Mouse (Mus musculus) limb, embryonic 15.5 days (tissue): ENCODE measurements around the gene Scn4a. TPM values are rescaled to one million over a fixed set of nuclear protein-coding genes. Genes with fewer than 3 reads are reported as not detected.

ENCODE experiments used
- ATAC-seq: fragments of 200-750 bp; cut with Nextera tagmentation; 2 replicates; pipeline ENCODE4 v1.8.0; 2017; ENCODE audit warnings: low read depth, moderate TSS enrichment; ENCODE audit not compliant: insufficient number of reproducible peaks, low FRiP score, low TSS enrichment
- H3K27ac ChIP-seq: fragments of 300-500 bp; sonication (generic); 2 replicates; pipeline ENCODE4 v1.5.1; 2015; ENCODE audit warnings: moderate library complexity, mild to moderate bottlenecking, inconsistent platforms
- H3K27me3 ChIP-seq: fragments of 300-500 bp; sonication (generic); 2 replicates; pipeline ENCODE4 v1.6.1; 2015; ENCODE audit warnings: inconsistent platforms
- H3K36me3 ChIP-seq: fragments of 300-500 bp; sonication (generic); 2 replicates; pipeline ENCODE4 v1.6.1; 2015; ENCODE audit warnings: inconsistent platforms
- H3K4me1 ChIP-seq: fragments of 300-500 bp; sonication (generic); 2 replicates; pipeline ENCODE4 v1.6.1; 2015; ENCODE audit warnings: inconsistent platforms
- H3K4me2 ChIP-seq: fragments of 300-500 bp; sonication (generic); 2 replicates; pipeline ENCODE4 v1.6.1; 2015; ENCODE audit warnings: mild to moderate bottlenecking, inconsistent platforms
- H3K4me3 ChIP-seq: fragments of 300-500 bp; sonication (generic); 2 replicates; pipeline ENCODE4 v1.5.1; 2015; ENCODE audit warnings: mild to moderate bottlenecking, inconsistent platforms
- H3K9ac ChIP-seq: fragments of 300-500 bp; sonication (generic); 2 replicates; pipeline ENCODE4 v1.6.1; 2015; ENCODE audit warnings: inconsistent platforms
- H3K9me3 ChIP-seq: fragments of 300-500 bp; sonication (generic); 2 replicates; pipeline ENCODE4 v1.6.1; 2016; ENCODE audit warnings: inconsistent platforms
- WGBS: fragments of 180-500 bp; shearing (Covaris S2); methylation state at CpG from one replicate; pipeline ENCODE4 v1.1.7; 2015; 5-methylcytosine and 5-hydroxymethylcytosine counted together
- polyA plus RNA-seq: library from polyadenylated mRNA; unstranded; fragments of >200 nt; fragmentation: Nextera tagmentation; extraction: Ambion mirVana; gene quantifications from 2 replicates; pipeline ENCODE4 v1.2.1, GENCODE M21; 2015

The Scn4a gene
- polyA plus RNA-seq, 1 experiment from 2014 or later, result 0.46 TPM

DNA sequence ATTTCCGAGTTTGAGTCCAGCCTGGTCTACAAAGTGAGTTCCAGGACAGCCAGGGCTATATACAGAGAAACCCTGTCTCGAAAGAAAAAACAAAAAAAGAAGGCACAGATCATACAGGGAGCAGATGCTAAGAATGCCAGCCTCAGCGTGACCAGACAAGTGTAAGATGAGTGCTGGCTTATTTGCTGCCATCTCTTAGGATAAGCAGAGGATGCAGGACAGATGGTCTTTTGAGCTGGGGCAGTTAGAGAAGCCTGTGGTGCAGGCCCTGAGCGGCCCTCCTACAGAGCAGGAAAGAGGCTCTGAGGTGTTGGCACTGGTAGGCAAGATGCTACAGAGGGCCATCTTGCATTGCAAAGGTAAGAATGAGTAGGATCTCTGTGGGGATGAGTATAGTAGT is 69.7 kb downstream of the Scn4a start:
- peaks cover 19% of the 10 kb centered on the region for H3K4me1 ChIP-seq
- no peak overlapping the region for H3K4me2 ChIP-seq
- no peaks in the 10 kb centered on the region for H3K36me3 ChIP-seq
- no peaks in the 10 kb centered on the region for H3K9me3 ChIP-seq
- no peaks in the 10 kb centered on the region for H3K27me3 ChIP-seq
- 72% methylated on average over 4 of the region's 4 CpGs for WGBS
- no peak overlapping the region for H3K9ac ChIP-seq
- H3K4me3 ChIP-seq, result no peak overlapping the region
- H3K27ac ChIP-seq, result no peak overlapping the region
- ATAC-seq, result no peak

DNA sequence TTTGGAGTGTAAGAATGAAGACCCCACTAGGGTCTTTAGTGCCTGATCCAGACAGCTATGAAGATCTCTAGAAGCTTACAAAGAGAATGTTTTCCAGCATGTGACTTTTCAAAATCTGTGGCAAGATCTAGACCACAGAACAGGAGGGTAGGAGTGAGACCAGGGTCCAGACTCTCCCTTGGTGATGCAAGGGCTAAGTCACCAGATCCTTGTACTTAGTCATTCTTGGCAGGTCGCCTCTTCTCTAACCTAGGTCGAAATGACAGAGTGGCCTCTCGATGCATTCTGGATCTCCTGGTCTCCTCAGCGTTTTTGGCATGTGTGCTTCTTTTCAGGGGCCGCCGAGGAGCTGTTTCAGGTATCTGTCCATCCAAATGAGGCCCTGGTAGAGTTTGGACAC is 70.6 kb downstream of the Scn4a start:
- no peak for ATAC-seq
- WGBS, result 79% methylated on average over 6 of the region's 6 CpGs
- Histone ChIP-seq H3K4me3 (no peak overlapping the region), H3K27ac (no peak overlapping the region), H3K4me1 (peaks cover 14% of the 10 kb centered on the region), H3K36me3 (no peaks in the 10 kb centered on the region), H3K27me3 (no peaks in the 10 kb centered on the region), H3K9me3 (no peaks in the 10 kb centered on the region), H3K4me2 (no peak overlapping the region), H3K9ac (no peak overlapping the region)

- H3K4me1 ChIP-seq, result peaks cover 37% of the 10 kb centered on the region
- no peaks in the 10 kb centered on the region for H3K9me3 ChIP-seq
- H3K9ac ChIP-seq, result no peak within 1 kb of the TSS
- peak within 1 kb of the TSS; percentile 24 for H3K4me3 ChIP-seq
- ATAC-seq, result no peak
- 7% methylated on average over 25 of the region's 25 CpGs for WGBS
- H3K4me2 ChIP-seq, result peak within 1 kb of the TSS; percentile 46
- no peaks in the 10 kb centered on the region for H3K36me3 ChIP-seq
- H3K27me3 ChIP-seq, result no peaks in the 10 kb centered on the region
- H3K27ac ChIP-seq, result peak within 1 kb of the TSS; percentile 97
Observed at GRCm38 (mm10) chr11:106276454-106276853, 76.6 kb downstream of the Scn4a start, which contains the start of gene Tcam1. Tcam1 (plus strand) TSS chr11:106276672.

DNA sequence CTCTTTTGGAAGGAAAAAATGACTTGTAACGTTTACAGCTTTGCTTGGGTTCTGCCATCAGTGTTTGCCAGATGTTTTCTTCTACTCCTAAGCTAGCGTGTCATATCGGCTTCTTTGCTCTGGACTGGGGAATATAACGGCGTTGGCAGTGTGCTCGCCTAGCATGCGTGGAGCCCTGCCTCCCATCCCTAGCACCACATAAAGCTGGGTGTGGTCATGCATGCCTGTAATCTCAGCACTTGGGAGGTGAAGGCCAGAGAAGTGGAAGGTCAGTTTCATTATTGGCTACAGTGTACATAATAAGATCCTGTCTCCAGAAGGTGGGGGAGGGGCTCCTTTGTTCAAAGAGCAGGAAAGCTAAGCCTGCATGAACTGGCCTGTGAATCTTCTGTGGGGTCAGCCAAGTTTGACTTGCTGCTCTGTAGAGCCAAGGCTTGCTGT is 78.1 kb downstream of the Scn4a start:
- peak overlapping the region; percentile 97 for H3K27ac ChIP-seq
- no peaks in the 10 kb centered on the region for H3K27me3 ChIP-seq
- ATAC-seq, result 0 out of 2 replicates have a peak, but pooled peaks have one; percentile 30
- WGBS, result 43% methylated on average over 7 of the region's 7 CpGs
- no peak overlapping the region for H3K4me3 ChIP-seq
- H3K4me1 ChIP-seq, result peaks cover 51% of the 10 kb centered on the region
- H3K9me3 ChIP-seq, result no peaks in the 10 kb centered on the region
- H3K36me3 ChIP-seq, result 0 out of 2 replicates have a peak, but pooled peaks cover 4% of the 10 kb centered on the region
- H3K9ac ChIP-seq, result no peak overlapping the region
- H3K4me2 ChIP-seq, result no peak overlapping the region

GRCm38 (mm10) chr11:106274374-106274773 is 78.7 kb downstream of the Scn4a start:
- 79% methylated on average over 1 of the region's 1 CpGs for WGBS

DNA sequence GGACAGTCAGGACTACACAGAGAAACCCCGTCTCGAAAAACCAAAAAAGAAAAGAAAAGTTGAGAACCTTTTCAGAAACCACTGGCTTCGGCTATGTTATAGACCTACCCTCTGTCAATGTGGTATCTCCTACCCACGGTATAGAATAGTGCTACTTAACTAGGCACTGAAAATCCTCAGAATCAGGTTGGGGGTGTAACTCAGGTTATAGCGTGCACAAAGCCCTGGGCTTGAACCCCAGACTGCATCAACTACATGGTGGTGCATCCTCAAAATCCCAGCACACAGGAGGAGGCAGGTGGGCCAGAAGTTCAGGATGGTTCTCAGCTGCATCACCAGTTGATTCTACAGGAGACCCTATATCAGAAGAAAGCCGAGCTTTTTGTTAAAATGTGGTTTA is 79.3 kb downstream of the Scn4a start:
- Histone ChIP-seq H3K27ac (peak overlapping the region; percentile 97), H3K9me3 (no peaks in the 10 kb centered on the region), H3K36me3 (0 out of 2 replicates have a peak, but pooled peaks cover 4% of the 10 kb centered on the region), H3K4me1 (peaks cover 60% of the 10 kb centered on the region), H3K4me2 (peak overlapping the region; percentile 72; the same call in 1 of the 2 replicates), H3K4me3 (no peak overlapping the region), H3K9ac (no peak overlapping the region), H3K27me3 (no peaks in the 10 kb centered on the region)
- ATAC-seq, result no peak
- WGBS, result 90% methylated on average over 6 of the region's 6 CpGs

More at GRCm38 (mm10) chr11:106274374-106274773, 78.7 kb downstream of the Scn4a start:
- Histone ChIP-seq H3K36me3 (0 out of 2 replicates have a peak, but pooled peaks cover 4% of the 10 kb centered on the region), H3K27me3 (no peaks in the 10 kb centered on the region), H3K4me2 (no peak overlapping the region), H3K4me1 (peaks cover 55% of the 10 kb centered on the region), H3K27ac (peak overlapping the region; percentile 97), H3K9ac (no peak overlapping the region), H3K9me3 (no peaks in the 10 kb centered on the region), H3K4me3 (no peak overlapping the region)
- no peak for ATAC-seq

- Histone ChIP-seq H3K9ac (no peak overlapping the region), H3K27ac (peak overlapping the region; percentile 97), H3K4me2 (peak overlapping the region; percentile 72), H3K36me3 (0 out of 2 replicates have a peak, but pooled peaks cover 4% of the 10 kb centered on the region), H3K4me1 (peaks cover 65% of the 10 kb centered on the region), H3K4me3 (peak overlapping the region; percentile 99), H3K9me3 (no peaks in the 10 kb centered on the region), H3K27me3 (no peaks in the 10 kb centered on the region)
- 9% methylated on average over 16 of the region's 16 CpGs for WGBS
- ATAC-seq, result no peak
Observed at GRCm38 (mm10) chr11:106273311-106273684, 79.8 kb downstream of the Scn4a start.

- Histone ChIP-seq H3K9me3 (no peaks in the 10 kb centered on the region), H3K27ac (peak within 1 kb of the TSS; percentile 97), H3K9ac (peak within 1 kb of the TSS; percentile 99), H3K27me3 (no peaks in the 10 kb centered on the region), H3K4me1 (peaks cover 71% of the 10 kb centered on the region), H3K36me3 (0 out of 2 replicates have a peak, but pooled peaks cover 4% of the 10 kb centered on the region), H3K4me2 (peak within 1 kb of the TSS; percentile 72), H3K4me3 (peak within 1 kb of the TSS; percentile 99)
- under 1% methylated on average over 71 of the region's 72 CpGs for WGBS
- peak; percentile 90 for ATAC-seq
Observed at GRCm38 (mm10) chr11:106272644-106273310, 80.3 kb downstream of the Scn4a start, which contains the start of gene Smarcd2. Smarcd2 (minus strand) TSS chr11:106272972.

DNA sequence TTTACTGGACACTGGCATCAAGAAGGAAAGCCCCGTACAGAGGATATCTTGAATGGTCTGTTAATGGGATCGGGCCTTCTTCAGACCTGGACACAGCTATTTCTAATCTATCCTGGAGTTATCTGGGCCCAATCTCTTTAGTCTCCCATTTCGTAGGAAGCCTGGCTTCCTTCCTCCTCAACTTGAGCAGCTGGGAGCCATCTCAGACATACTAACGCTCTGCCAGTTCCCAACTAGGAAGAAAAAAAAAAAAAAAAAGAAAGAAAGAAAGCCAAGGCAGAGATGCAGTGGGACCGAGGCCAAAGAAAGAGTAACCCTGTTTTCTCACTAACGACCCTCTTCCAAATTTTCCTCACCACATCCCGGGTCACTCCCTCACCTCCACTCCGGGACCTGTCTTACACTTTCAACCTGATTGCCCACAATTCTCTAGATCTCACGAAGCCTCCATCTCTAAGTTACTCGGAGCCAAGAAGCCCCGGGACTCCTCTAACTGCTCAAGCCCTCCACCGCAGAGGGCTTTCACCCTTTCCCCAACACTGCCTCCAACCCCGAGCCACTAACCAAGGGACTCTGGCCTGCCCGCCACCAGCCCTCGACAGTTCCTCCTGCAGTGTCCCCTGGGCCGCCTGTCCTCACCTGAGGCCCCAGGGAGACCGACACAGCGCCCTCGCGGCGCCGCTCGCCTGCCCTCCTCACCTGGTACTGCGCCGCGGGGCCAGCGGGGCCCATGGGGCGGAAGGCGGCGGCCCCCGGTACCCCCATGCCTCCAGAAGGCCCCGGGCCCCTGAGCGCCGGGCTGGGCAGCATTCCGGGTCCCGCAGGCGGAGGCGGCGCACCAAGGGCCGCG is 81.1 kb downstream of the Scn4a start:
- Histone ChIP-seq H3K4me1 (peaks cover 78% of the 10 kb centered on the region), H3K9ac (peak overlapping the region; percentile 99), H3K9me3 (no peaks in the 10 kb centered on the region), H3K4me2 (peak overlapping the region; percentile 72), H3K4me3 (peak overlapping the region; percentile 99), H3K27ac (peak overlapping the region; percentile 97), H3K36me3 (peaks cover 8% of the 10 kb centered on the region), H3K27me3 (no peaks in the 10 kb centered on the region)
- WGBS, result under 1% methylated on average over 41 of the region's 41 CpGs
- no peak for ATAC-seq

DNA sequence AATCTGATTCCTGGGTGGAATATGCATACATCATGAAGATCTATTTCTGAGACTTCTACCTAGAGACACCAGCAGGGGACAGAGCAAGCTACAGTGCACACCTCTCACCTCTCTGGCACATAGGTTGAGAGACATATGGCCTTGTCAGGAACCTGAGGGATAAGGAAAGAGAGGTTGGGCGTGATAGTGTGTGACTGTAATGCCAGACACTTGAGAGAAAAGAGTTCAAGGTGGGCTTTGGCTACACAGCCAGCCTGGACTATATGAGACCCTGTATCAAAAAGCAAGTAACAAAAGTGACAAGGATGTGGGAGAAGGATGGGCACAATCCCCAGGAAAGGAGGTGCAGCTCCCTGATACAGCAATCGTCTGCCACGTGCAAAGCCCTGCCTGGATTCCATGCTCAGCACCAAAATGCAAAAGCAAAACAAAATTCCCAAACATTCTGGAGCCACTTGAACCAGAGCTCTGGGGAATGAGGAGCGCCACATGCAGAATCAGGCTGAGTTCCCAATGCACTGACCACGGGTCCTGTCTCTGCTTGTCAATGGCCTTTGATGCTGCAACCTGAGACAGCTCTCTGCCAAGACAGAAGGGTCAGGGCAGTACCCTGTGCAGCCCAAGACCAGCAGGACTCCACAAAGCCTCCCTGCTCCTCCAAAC is 81.8 kb downstream of the Scn4a start:
- peak overlapping the region; percentile 97 for H3K27ac ChIP-seq
- ATAC-seq, result no peak

DNA sequence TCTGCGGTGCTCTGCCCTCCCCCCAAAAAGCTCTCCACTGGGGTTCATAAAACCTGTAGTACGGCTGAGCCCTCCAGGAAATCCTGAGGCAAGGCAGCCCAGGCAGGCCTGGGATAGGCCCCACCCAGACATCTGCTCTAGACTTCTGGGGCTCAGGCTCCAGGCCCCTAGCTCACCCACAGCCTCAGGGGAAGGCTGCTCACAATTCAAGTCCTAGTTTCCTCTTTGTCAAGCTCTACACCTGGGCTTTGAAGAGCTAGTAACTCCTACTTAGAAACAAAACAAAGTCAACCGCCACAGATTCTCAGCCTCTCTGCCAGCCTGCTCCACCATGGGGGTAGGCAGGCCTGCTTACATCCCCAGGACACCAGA is 84.0 kb downstream of the Scn4a start:
- H3K9ac ChIP-seq, result no peak overlapping the region
- peak overlapping the region; percentile 26 for H3K4me3 ChIP-seq
- no peaks in the 10 kb centered on the region for H3K9me3 ChIP-seq
- peaks cover 38% of the 10 kb centered on the region for H3K36me3 ChIP-seq
- peak overlapping the region; percentile 44 for H3K4me2 ChIP-seq
- no peaks in the 10 kb centered on the region for H3K27me3 ChIP-seq
- peaks cover 54% of the 10 kb centered on the region for H3K4me1 ChIP-seq
- ATAC-seq, result no peak
- peak overlapping the region; percentile 90 for H3K27ac ChIP-seq
- WGBS, result 16% methylated on average over 3 of the region's 3 CpGs

More for the DNA sequence above, 81.8 kb downstream of the Scn4a start:
- Histone ChIP-seq H3K27me3 (no peaks in the 10 kb centered on the region), H3K4me1 (peaks cover 75% of the 10 kb centered on the region), H3K9ac (peak overlapping the region; percentile 99; the same call in 1 of the 2 replicates), H3K36me3 (peaks cover 16% of the 10 kb centered on the region), H3K4me3 (peak overlapping the region; percentile 99), H3K4me2 (peak overlapping the region; percentile 72), H3K9me3 (no peaks in the 10 kb centered on the region)
- WGBS, result 25% methylated on average over 5 of the region's 5 CpGs
